Mouse (Mus musculus) brown adipose tissue, adult 24 weeks (tissue): Measurements from ENCODE around the gene Slc25a30. TPM values are rescaled to one million over a fixed set of nuclear protein-coding genes. Genes with fewer than 3 reads are reported as not detected.

Experiments
- H3K27ac ChIP-seq: fragments of 200-500 bp; replicated peaks from 2 replicates; pipeline ENCODE4 v1.5.1; 2012; ENCODE audit warnings: low read depth, mild to moderate bottlenecking, low read length
- H3K4me1 ChIP-seq: fragments of 200-500 bp; 2 replicates; pipeline ENCODE4 v1.6.1; 2012; ENCODE audit warnings: low read length, mixed read lengths; ENCODE audit not compliant: control insufficient read depth, insufficient read depth, insufficient read length
- H3K4me3 ChIP-seq: fragments of 200-500 bp; 2 replicates; pipeline ENCODE4 v1.5.1; 2012; ENCODE audit warnings: low read depth, mild to moderate bottlenecking, low read length, moderate library complexity; ENCODE audit not compliant: insufficient read depth
- polyA plus RNA-seq: library from polyadenylated mRNA; stranded (reverse); fragments of >200 nt; gene quantifications from 2 replicates; pipeline ENCODE4 v1.2.4, GENCODE M21; 2012; ENCODE audit not compliant: missing spikeins, insufficient read depth, insufficient read length

Gene Slc25a30
- polyA plus RNA-seq, 1 experiment: 6.1 TPM

- Histone ChIP-seq H3K27ac (no peak overlapping the region), H3K4me3 (no peak overlapping the region), H3K4me1 (no peaks in the 10 kb centered on the region)
Measured at GRCm38 (mm10) chr14:75735597-75735996, 51.2 kb downstream of the Slc25a30 start.

GRCm38 (mm10) chr14:75732631-75733030, 54.2 kb downstream of the Slc25a30 start:
- no peak overlapping the region for H3K4me3 ChIP-seq
- no peak overlapping the region for H3K27ac ChIP-seq
- no peaks in the 10 kb centered on the region for H3K4me1 ChIP-seq

GRCm38 (mm10) chr14:75731361-75731760, 55.5 kb downstream of the Slc25a30 start:
- H3K27ac ChIP-seq: no peak overlapping the region
- no peaks in the 10 kb centered on the region for H3K4me1 ChIP-seq
- no peak overlapping the region for H3K4me3 ChIP-seq

DNA sequence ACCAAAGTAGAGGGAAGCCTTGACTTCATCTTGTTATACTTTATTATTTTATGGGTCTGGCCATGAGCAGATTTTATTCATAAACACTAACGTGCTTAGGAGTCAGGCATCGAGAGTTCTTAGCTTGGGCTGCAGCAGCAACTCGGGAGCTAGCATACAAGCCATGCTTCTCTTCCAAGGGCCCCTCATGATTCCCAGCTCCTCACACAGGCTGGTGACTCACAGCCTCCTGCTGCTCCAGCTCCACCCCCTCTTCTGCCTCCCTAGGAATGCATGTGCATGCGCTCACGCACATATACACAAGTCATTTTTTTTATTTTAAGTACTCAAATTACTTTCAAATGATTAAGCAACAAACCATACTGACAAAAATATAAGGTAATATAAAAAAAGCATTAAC, 58.7 kb downstream of the Slc25a30 start:
- Histone ChIP-seq H3K4me1 (no peaks in the 10 kb centered on the region), H3K4me3 (no peak overlapping the region), H3K27ac (no peak overlapping the region)

GRCm38 (mm10) chr14:75727046-75727445, 59.8 kb downstream of the Slc25a30 start:
- Histone ChIP-seq H3K4me1 (no peaks in the 10 kb centered on the region), H3K27ac (no peak overlapping the region), H3K4me3 (no peak overlapping the region)

DNA sequence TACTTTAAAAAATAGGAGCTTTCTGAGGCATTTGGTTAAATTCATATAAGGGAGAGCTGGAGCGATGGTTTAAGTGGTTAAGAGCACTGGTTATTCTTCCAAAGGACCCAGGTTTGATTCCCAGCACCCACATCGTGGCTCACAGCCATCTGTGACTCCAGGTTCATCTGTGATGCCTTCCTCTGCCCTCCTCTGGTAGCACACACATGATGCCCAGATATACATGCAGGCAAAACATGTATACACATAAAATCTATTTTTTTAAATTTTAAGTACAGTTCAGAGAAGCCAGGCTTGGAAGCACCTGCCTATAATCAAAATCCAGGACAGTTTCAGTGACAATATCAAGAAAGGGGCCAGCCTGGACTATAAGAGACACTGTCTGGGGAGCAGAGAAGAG, 64.0 kb downstream of the Slc25a30 start:
- Histone ChIP-seq H3K27ac (no peak overlapping the region), H3K4me1 (no peaks in the 10 kb centered on the region), H3K4me3 (no peak overlapping the region)

- Histone ChIP-seq H3K27ac (no peak overlapping the region), H3K4me3 (no peak overlapping the region), H3K4me1 (no peaks in the 10 kb centered on the region)
Measured at GRCm38 (mm10) chr14:75721977-75722563, 64.8 kb downstream of the Slc25a30 start.

GRCm38 (mm10) chr14:75720121-75720520, 66.7 kb downstream of the Slc25a30 start:
- H3K27ac ChIP-seq: no peak overlapping the region
- no peaks in the 10 kb centered on the region for H3K4me1 ChIP-seq
- no peak overlapping the region for H3K4me3 ChIP-seq

DNA sequence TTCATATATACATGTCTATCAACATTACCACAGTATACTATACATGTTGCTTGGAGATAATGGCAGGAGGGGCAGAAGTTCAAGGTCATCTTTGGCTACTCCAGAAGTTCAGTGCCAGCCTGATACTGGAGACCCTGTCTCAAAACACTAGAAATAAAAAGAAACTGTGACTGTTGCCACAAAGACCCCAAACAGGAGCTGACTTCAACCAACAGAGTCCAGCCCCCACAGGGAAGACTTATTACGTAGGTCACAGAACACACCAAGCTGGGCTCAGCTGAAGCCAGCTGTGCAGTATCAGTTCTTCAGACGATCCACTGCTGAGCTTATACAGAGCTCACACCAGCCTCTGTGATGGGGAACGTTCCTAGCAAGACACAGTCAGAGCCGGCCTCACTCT, 70.4 kb downstream of the Slc25a30 start:
- Histone ChIP-seq H3K27ac (no peak overlapping the region), H3K4me1 (no peaks in the 10 kb centered on the region), H3K4me3 (no peak overlapping the region)

- Histone ChIP-seq H3K27ac (no peak overlapping the region), H3K4me3 (no peak overlapping the region), H3K4me1 (no peaks in the 10 kb centered on the region)
Measured at GRCm38 (mm10) chr14:75713661-75714060, 73.2 kb downstream of the Slc25a30 start.

- Histone ChIP-seq H3K4me3 (no peak overlapping the region), H3K27ac (no peak overlapping the region), H3K4me1 (no peaks in the 10 kb centered on the region)
Measured at GRCm38 (mm10) chr14:75712687-75713086, 74.2 kb downstream of the Slc25a30 start.

- no peaks in the 10 kb centered on the region for H3K4me1 ChIP-seq
- no peak overlapping the region for H3K27ac ChIP-seq
- no peak overlapping the region for H3K4me3 ChIP-seq
Measured at GRCm38 (mm10) chr14:75711731-75712130, 75.1 kb downstream of the Slc25a30 start.

Other genes starting within 250 kb of the Slc25a30 start
- not detected in 2 replicates for gene Spert, start 193.9 kb downstream of the Slc25a30 start, polyA plus RNA-seq
- not detected in 2 replicates for gene Erich6b, start 144.8 kb downstream of the Slc25a30 start, polyA plus RNA-seq
- 5.0 and 6.3 TPM in 2 replicates for gene Cog3, start 32.5 kb downstream of the Slc25a30 start, polyA plus RNA-seq
- 2,477 and 2,768 TPM in 2 replicates for gene Tpt1, start 58.1 kb upstream of the Slc25a30 start, polyA plus RNA-seq
- not detected in 2 replicates for gene Kctd4, start 168.0 kb upstream of the Slc25a30 start, polyA plus RNA-seq
- gene Gtf2f2, start 223.8 kb upstream of the Slc25a30 start, polyA plus RNA-seq: 12.4 and 16.3 TPM in 2 replicates